ENCODE assay signal across 30 mouse cellular contexts in genomic region chr2:122659825-122660224, GRCm38 (mm10). TPM values are rescaled to one million over a fixed set of nuclear protein-coding genes. Genes with fewer than 3 reads are reported as not detected.
"Had no signal": no experiment of that assay in that cellular context is flagged by ENCODE, and none has a peak within 500 bp of the region (broad histone marks: within the 10 kb centered on the region; RNA-seq: fewer than 3 reads in every experiment).

No protein-coding gene starts in this region.

- H3K4me3 ChIP-seq: heart, embryonic 10.5 days; heart, embryonic 13.5 days; heart, embryonic 15.5 days; hindbrain, embryonic 13.5 days; kidney, embryonic 15.5 days; limb, embryonic 12.5 days had no signal

- H3K36me3 ChIP-seq: heart, embryonic 10.5 days; heart, embryonic 13.5 days; heart, embryonic 15.5 days; hindbrain, embryonic 13.5 days; kidney, embryonic 15.5 days; limb, embryonic 12.5 days had no signal

- H3K4me1 ChIP-seq: heart, embryonic 13.5 days; heart, embryonic 15.5 days; hindbrain, embryonic 13.5 days; kidney, embryonic 15.5 days; limb, embryonic 12.5 days had no signal

- H3K9me3 ChIP-seq: heart, embryonic 10.5 days; heart, embryonic 13.5 days; heart, embryonic 15.5 days; hindbrain, embryonic 13.5 days; kidney, embryonic 15.5 days; limb, embryonic 12.5 days had no signal

- DNase-seq: forebrain, postnatal 0 days; gastrocnemius, postnatal 14 days; gastrocnemius, postnatal 36 days; heart, adult 18-20 months; heart, postnatal 14 days; heart, postnatal 36 days; kidney, adult 11 months; kidney, adult 2 months; kidney, adult 9 months; kidney, postnatal 14 days; kidney, postnatal 36 days; layer of hippocampus, adult 9-11 months; layer of hippocampus, postnatal 36 days; left cerebral cortex, postnatal 4 days; liver had no signal

- H3K27ac ChIP-seq: heart, embryonic 10.5 days; heart, embryonic 13.5 days; heart, embryonic 15.5 days; hindbrain, embryonic 13.5 days; kidney, embryonic 15.5 days; kidney, postnatal 0 days; limb, embryonic 12.5 days had no signal

- ATAC-seq: forebrain, postnatal 0 days; hindbrain, embryonic 16.5 days; intestine, embryonic 16.5 days had no signal

- H3K4me2 ChIP-seq: heart, embryonic 13.5 days; heart, embryonic 15.5 days; hindbrain, embryonic 13.5 days; kidney, embryonic 15.5 days; limb, embryonic 12.5 days; liver, embryonic 11.5 days had no signal

- H3K9ac ChIP-seq: forebrain, postnatal 0 days; heart, embryonic 13.5 days; heart, embryonic 15.5 days; hindbrain, embryonic 13.5 days; kidney, embryonic 15.5 days; limb, embryonic 12.5 days had no signal

- H3K27me3 ChIP-seq: heart, embryonic 13.5 days; heart, embryonic 15.5 days; hindbrain, embryonic 13.5 days; kidney, embryonic 15.5 days; limb, embryonic 12.5 days had no signal

RNA-seq across cellular contexts. Expression of gene AA467197, which starts 23.0 kb away (rescaled TPM):
- total RNA-seq: gastrocnemius, adult 18-20 months; gastrocnemius, postnatal 14 days; layer of hippocampus, postnatal 14 days; left cerebral cortex, adult 18-20 months; left cerebral cortex, postnatal 25 days; left cerebral cortex, postnatal 4 days had no signal
- polyA plus RNA-seq: forebrain, postnatal 0 days; heart, embryonic 10.5 days; hindbrain, embryonic 11.5 days; hindbrain, embryonic 13.5 days; liver, embryonic 11.5 days had no signal
